Mouse (Mus musculus): ENCODE data around the gene Krt84. TPM values are rescaled to one million over a fixed set of nuclear protein-coding genes. Genes with fewer than 3 reads are reported as not detected.

Krt84 gene
- polyA plus RNA-seq, 3 experiments from 2014 or later = not detected

- no peak for ATAC-seq
These were observed 37.4 kb downstream of the Krt84 start for GRCm38 (mm10) chr15:101495266-101495665.

GRCm38 (mm10) chr15:101494203-101494602 lies 38.4 kb downstream of the Krt84 start:
- no peak for ATAC-seq

- ATAC-seq = no peak
These were observed 38.9 kb downstream of the Krt84 start for GRCm38 (mm10) chr15:101493713-101494112.

GRCm38 (mm10) chr15:101492718-101493117 lies 39.9 kb downstream of the Krt84 start:
- ATAC-seq = no peak

- no peak for ATAC-seq
These were observed 41.2 kb downstream of the Krt84 start, which contains the start of gene Krt83 for GRCm38 (mm10) chr15:101491431-101491830. TSS of gene Krt83 (minus strand) at chr15:101491512.

GRCm38 (mm10) chr15:101485911-101486635 lies 46.5 kb downstream of the Krt84 start:
- ATAC-seq = peak; percentile 64

GRCm38 (mm10) chr15:101484939-101485338 lies 47.7 kb downstream of the Krt84 start:
- ATAC-seq = no peak

- ATAC-seq = no peak
These were observed 49.0 kb downstream of the Krt84 start for GRCm38 (mm10) chr15:101483646-101484045.

GRCm38 (mm10) chr15:101482056-101482455 lies 50.6 kb downstream of the Krt84 start:
- no peak for ATAC-seq

- ATAC-seq = no peak
These were observed 53.0 kb downstream of the Krt84 start for GRCm38 (mm10) chr15:101479666-101480060.

GRCm38 (mm10) chr15:101479007-101479665 lies 53.5 kb downstream of the Krt84 start:
- ATAC-seq = peak; percentile 48

Other genes with a start within 250 kb of the Krt84 start
- gene Atg101, start 248.5 kb downstream of the Krt84 start, polyA plus RNA-seq (2017; shearing (Covaris generic)) = 10 to 100 TPM; 39.9 to 53.6 (median 47.8) TPM
- gene 6030408B16Rik, start 239.6 kb downstream of the Krt84 start, polyA plus RNA-seq (2017; shearing (Covaris generic)) = under 1 TPM in 1 of 3 experiments, not detected in 2; 0.70 TPM
- under 1 TPM in 1 of 3 experiments, not detected in 2; 0.16 TPM for gene Krt80, start 162.7 kb downstream of the Krt84 start, polyA plus RNA-seq (2017; shearing (Covaris generic))
- gene Krt7, start 121.8 kb downstream of the Krt84 start, polyA plus RNA-seq (2017; shearing (Covaris generic)) = under 1 TPM in 1 of 3 experiments, not detected in 2; 0.09 TPM
- 1 to 10 TPM in 1 of 3 experiments, under 1 TPM in 2; 0.36 to 1.6 (median 0.87) TPM for gene Krt87, start 94.0 kb downstream of the Krt84 start, polyA plus RNA-seq (2017; shearing (Covaris generic))
- not detected for gene Krt88, start 85.1 kb downstream of the Krt84 start, polyA plus RNA-seq (2017; shearing (Covaris generic))
- not detected for gene Krt81, start 69.1 kb downstream of the Krt84 start, polyA plus RNA-seq (2017; shearing (Covaris generic))
- under 1 TPM in 1 of 3 experiments, not detected in 2; 0.21 TPM for gene Krt86, start 59.3 kb downstream of the Krt84 start, polyA plus RNA-seq (2017; shearing (Covaris generic))
- gene Krt83, start 41.3 kb downstream of the Krt84 start, polyA plus RNA-seq (2017; shearing (Covaris generic)) = 10 to 100 TPM in 2 of 3 experiments, 1 to 10 TPM in 1; 5.2 to 26.1 (median 13.0) TPM
- not detected for gene Gm49425, start 15.6 kb downstream of the Krt84 start, polyA plus RNA-seq (2017; shearing (Covaris generic))
- gene Krt82, start 17.8 kb upstream of the Krt84 start, polyA plus RNA-seq (2017; shearing (Covaris generic)) = not detected
- gene Krt90, start 30.1 kb upstream of the Krt84 start, polyA plus RNA-seq (2017; shearing (Covaris generic)) = not detected
- under 1 TPM in 1 of 3 experiments, not detected in 2; 0.11 TPM for gene Krt75, start 41.1 kb upstream of the Krt84 start, polyA plus RNA-seq (2017; shearing (Covaris generic))
- not detected for gene Gm5414, start 95.4 kb upstream of the Krt84 start, polyA plus RNA-seq (2017; shearing (Covaris generic))
- not detected for gene Gm5478, start 114.6 kb upstream of the Krt84 start, polyA plus RNA-seq (2017; shearing (Covaris generic))
- gene Krt6b, start 147.5 kb upstream of the Krt84 start, polyA plus RNA-seq (2017; shearing (Covaris generic)) = under 1 TPM in 1 of 3 experiments, not detected in 2; 0.16 TPM
- not detected for gene Krt6a, start 161.5 kb upstream of the Krt84 start, polyA plus RNA-seq (2017; shearing (Covaris generic))
- not detected for gene Krt5, start 180.1 kb upstream of the Krt84 start, polyA plus RNA-seq (2017; shearing (Covaris generic))
- gene Krt71, start 210.3 kb upstream of the Krt84 start, polyA plus RNA-seq (2017; shearing (Covaris generic)) = not detected

Measured in inflammation-experienced regulatory T-cells, adult 6 months (primary cell).